Mouse (Mus musculus): ENCODE results near the gene Cdk5r1. TPM values are rescaled to one million over a fixed set of nuclear protein-coding genes. Genes with fewer than 3 reads are reported as not detected.

The Cdk5r1 gene
- total RNA-seq, 2 experiments from 2014 or later, result 0.45 to 0.59 TPM

DNA sequence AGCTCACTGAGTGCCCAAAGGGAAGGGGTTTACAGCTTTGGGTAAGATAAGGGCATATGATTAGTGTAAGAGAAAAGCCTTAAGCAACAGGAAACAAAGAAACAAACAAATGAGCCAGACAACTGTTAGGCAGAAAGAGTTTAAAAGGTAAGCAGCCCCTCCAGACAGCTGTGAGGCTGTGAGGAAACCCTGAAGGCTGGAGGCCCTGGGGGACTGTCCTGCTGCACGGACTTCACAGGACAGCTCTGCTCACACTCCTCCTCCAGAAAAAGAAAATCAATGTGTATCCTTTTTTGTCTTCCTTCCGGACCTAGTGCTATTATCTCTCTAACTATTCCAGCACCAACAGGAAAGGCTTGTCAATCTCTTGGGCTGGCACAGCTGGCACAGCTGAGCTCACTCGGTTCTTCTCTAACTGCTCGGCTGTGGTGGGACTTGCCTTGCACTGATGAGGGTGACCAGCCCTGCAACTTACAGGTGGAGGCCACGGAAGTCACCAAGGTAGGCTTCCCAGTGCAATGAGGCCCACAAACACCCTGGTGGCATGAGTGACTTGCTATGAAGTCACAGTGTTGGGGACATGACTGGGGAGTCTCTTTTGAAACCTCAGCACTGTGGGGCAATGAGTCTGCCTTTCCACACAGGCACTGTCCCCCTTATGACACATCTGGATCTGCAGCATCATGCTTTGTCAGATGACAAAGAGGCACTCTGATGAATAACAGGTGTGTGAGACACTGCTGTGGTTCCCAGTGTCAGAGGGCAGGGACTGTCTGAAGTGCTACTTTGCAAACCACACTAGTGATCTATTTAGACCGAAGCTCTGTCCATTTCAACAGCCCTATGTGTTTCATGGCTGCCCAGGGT lies 27.9 kb downstream of the Cdk5r1 start:
- no peak for DNase-seq

DNA sequence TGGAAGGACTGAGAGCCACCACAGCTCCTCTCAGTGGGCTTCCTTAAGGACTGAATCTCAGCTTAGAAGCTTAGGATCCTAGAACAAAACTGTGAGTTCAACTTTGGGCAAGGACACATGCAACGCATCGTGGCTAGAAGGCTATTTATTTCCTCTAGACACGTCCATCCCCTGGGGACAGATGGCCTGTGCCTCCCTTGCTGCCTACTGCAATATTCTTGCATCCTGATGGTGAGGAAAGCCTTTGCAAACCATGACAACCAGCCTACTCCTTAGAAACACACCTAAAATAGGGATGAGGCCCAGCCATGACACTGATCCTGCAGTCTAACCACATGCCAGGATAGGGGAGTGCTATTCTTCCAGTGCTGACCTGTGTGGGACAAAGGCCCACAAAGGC lies 28.8 kb downstream of the Cdk5r1 start:
- no peak for DNase-seq

DNA sequence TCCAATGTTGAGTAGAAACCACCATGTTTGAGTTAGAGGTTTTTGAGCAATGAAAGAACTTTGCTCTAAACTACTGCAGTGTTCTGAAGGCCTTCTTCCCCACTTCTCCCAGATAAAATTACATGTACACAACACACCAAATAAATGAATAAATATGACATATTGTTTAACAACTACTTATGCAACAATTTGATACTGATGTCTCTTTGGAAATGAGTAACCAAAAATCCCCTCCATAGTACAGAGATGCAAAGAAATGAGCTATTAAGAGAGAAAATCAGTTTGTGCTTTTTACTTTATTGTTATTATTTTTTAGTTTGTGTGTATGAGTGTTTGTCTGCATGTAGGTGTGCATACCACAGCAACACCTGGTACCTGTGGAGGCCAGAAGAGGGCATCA lies 29.7 kb downstream of the Cdk5r1 start:
- no peak for DNase-seq

DNA sequence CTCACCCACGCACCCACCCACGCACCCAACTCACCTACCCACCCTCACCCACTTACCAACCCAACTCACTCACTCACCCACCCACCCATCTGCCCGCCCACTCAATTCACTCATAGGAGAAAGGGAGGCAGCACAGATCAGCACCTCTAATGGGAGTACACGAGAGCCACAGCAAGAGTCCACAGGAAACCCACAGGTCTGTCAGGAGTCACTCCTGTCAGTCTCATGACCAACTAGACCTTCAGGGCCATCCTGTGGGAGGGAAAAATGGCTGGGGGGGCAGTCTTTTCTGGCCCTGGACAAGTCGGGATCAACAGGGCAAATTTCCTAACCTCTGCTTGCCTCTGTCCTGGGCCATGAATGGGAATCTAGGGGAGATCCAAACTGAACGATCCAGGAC lies 31.0 kb downstream of the Cdk5r1 start:
- DNase-seq, result no peak

DNA sequence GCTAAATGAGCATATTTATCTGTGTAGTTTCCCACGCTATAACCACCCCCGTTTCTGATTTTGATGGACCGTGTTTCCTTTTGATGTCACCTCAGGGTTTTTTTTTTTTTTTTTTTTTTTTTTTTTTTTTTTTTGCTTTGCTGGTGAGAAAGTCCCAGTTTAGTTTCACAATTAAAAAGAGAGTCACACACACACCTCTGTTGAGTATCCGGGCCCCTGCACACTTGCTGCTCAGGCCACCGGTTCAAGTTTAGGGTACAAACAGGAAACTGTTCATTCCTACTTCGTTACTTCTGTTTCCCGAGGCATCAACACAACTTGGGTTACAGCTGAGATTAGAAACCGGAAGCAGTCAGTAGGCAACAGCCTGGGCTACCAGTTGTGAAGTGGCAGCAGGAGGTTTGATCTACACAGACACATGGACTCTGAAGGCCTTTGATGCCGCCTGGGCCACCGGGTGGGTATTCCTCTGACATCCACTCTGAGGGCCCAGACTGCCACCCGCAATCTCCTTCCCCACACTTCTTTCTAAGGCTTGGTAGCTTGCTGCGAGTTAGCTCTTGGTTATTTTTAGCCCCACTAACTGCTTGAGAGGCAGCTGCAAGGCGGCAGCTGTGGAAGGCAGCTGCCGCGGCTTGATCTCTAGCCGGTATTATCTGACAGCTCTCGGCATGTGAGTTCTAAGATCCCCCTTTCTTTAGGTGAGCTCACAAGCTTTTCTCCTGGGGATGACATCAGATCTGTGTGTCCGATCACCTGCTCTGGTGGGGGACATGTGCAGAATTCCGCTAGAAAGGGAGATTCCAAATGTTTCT lies 31.7 kb downstream of the Cdk5r1 start:
- DNase-seq, result peak; percentile 27 to 36

- no peak for DNase-seq
Observed at GRCm38 (mm10) chr11:80509176-80509506, 32.3 kb downstream of the Cdk5r1 start.

DNA sequence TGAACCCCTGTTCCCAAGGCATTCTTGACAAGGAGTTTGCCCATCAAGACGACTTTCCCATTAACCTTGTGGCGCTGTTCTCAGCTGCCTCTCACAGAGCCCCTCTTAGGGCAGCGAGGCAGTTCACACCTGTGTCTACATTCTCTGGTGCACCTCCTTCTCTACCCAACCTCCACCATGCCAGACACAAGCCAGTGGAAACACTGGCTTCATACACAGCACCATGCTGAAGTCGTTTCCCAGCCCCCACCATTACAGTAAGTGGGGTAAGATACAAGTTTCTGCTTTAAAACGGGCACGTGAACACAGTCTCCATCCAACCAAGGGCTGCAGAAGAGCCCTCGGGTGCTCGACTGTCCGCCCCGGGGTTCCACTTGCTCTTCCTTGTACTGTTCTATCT lies 33.3 kb downstream of the Cdk5r1 start:
- no peak for DNase-seq

- no peak for DNase-seq
Observed at GRCm38 (mm10) chr11:80512313-80513056, 35.7 kb downstream of the Cdk5r1 start.

DNA sequence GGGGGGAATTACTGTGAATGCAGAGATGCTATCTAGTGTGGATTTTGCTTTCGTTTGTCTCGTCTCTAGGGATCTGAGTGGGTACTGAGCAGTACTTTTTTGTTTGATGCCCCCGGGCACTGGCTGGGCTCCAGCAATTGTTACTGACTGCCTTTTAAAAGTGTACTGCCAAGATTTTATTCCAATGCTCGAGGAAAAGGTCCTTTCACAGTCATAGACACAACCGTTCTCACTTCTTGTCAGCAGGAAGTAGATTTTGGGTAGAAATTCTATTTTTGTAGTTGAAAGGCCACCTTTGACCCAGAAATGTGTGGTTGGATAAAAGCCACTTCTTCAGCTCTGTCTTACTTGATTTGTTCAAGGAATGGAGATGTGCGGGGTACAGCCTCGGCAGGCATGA lies 37.0 kb downstream of the Cdk5r1 start:
- no peak for DNase-seq

DNA sequence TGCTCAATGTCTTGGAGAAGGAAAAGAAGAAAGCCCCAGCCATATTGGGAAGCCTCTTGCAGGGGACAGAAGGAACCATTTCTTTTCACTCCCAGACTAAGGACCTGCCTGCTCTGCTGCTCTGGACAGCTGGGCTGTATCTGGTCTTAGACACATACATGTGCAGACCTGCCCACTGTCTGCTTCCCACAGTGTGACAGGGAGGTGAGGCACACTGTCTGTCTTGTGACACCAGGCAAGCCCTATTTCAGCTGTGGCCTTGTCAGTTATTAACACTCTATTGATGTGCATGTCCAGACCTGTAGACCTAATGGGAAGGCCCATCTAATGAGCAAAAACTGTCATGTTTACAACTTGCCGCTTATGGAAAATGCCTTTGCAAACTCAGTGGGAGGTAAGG lies 38.5 kb downstream of the Cdk5r1 start:
- no peak for DNase-seq

DNA sequence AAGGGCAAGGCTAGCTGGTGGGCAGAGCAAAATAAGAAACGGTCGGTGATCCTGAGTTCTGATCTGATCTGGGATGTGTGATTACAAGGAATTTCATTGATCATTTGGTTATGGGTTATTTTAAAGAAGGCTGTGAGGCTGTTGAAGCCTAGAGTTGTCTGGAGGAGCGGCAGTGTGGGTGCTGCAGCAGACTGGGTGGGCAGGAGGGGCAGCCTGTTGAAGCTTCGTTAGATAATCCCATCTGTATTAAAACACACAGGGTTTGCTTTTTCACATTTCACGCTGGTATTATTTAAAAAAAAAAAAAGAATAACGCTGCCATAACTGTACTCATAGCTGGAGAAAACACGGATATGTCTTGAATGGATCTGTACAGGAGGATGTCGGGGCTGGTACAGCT lies 39.1 kb downstream of the Cdk5r1 start:
- no peak for DNase-seq

DNA sequence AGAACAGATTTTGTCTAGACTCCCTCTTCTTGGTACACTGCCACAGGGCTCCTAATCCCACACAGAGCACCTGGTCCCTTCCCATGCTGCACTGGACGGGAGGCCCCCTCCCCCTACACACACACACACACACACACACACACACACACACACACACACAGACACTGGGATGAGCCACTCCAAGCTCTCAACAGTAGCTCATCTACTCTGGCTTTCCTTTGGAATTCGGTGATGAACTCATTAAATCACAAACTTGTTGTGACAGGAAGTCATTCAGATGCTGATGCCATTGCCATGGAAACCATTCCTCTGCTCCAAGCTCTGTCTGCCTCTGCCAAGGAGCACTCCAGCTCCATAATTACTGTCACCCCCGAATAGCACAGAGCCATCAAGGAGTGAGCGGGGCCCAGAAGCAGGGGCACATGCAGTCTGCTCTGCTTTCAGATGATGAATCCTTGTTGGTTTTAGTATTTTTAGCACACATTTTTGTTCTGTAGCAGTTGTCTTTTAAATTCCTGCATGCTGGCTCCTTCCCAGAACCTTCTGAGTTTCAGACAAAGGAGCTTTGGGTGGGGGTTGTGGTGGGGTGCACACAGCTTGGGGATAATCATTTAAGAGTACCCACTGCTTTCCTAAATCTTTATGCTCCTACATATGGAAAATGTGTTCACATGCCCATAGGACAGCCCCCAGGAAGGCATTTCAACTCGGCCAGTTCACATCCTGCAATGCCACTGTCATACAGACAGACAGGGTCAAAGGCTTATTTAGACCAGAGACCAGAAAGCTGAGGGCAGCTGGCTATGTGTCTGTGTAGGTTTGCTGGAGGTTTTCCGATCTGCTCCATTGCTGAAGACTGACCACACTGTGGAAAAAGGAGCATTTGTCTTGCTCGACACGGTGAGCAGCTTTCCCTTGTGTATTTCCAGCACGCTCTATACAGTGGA lies 41.9 kb downstream of the Cdk5r1 start:
- DNase-seq, result no peak

DNA sequence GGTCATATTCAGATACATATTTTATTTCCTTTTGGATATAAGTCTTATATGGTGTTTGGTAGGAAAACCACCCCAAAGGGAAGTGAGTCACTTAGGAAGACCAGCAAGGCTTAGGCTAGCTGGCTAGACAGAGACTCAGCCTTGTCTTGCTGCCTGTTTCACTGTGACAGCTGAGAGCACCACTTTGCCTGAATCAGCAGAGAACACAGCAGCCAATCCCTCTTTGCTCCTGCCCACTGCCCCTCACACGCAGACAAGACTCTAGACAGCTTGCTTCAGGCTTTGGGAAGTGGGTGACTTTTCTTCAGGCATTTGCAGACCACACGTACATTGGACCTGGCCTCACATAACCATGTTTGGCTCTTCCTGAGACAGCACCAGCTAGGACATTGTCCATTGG lies 44.3 kb downstream of the Cdk5r1 start:
- no peak for DNase-seq

DNA sequence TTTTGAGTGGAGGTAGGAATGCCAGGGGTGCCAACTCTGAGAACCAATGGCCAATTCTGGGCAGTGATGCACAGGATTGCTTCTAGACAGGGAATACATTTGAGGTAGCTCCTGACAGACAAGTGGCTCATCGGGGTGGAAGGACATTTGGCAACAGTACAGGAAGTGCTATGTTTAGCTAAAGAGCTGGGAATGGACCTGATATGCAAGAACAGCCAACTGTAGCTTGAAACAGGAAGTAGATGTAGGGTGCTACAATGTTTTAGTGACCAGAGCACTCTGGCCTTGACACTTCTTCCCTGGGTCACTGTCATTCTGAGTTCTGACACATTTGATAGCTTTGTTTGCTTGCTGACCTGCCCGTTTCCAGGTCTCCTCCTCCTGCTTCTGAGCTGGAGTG lies 46.0 kb downstream of the Cdk5r1 start:
- DNase-seq, result peak; percentile 51 to 56

DNA sequence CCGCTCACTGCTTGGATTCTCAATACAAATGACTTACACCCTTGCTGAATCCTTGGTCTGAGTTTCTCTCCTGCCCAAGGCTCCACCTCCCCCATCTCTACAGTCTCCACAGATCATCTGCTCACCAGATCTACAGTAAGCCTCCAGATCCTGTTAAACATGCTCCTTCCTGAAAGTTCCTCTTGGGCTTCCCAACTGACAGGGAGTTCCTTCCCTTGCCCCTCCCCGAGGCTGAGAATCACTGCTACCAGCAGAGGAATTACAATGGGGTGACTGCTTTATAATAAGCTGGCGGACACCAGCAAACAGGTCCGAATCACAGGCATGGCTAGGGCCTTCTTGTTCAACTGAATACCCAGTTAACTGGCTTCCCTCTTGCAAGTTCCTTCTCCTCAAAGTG lies 46.6 kb downstream of the Cdk5r1 start:
- peak in 1 of 2 experiments; percentile 34 for DNase-seq

DNA sequence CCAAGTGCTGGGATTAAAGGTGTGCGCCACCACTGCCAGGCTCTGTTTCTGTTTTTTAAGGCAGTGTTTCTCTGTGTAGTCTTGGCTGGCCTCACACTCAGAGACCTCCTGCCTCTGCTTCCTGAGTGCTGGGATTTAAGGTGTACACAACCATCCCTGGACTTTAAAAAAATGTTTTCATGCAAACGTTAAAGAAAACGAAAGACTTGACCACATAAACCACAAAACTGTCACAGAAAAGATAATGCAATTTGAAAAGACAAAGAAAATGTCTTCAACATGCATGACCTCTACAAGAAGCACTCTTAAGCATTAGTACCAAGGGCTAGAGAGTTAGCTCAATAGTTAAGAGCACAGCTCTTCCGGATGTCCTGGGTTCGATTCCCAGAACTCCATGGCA lies 47.4 kb downstream of the Cdk5r1 start:
- DNase-seq, result no peak

- no peak for DNase-seq
Observed at GRCm38 (mm10) chr11:80527697-80528096, 50.9 kb downstream of the Cdk5r1 start.

GRCm38 (mm10) chr11:80529149-80529548 lies 52.3 kb downstream of the Cdk5r1 start:
- no peak for DNase-seq

All from heart, adult 18-20 months (tissue).